Mouse (Mus musculus) kidney, postnatal 4 days (tissue): ENCODE results near the gene Taar8c.

Source experiments
- DNase-seq, 2 experiments: peaks; one replicate each; pipeline ENCODE4 v3.0.0; 2021; ENCODE audit warnings: mixed read lengths in 2 of 2

Taar8c gene

DNA sequence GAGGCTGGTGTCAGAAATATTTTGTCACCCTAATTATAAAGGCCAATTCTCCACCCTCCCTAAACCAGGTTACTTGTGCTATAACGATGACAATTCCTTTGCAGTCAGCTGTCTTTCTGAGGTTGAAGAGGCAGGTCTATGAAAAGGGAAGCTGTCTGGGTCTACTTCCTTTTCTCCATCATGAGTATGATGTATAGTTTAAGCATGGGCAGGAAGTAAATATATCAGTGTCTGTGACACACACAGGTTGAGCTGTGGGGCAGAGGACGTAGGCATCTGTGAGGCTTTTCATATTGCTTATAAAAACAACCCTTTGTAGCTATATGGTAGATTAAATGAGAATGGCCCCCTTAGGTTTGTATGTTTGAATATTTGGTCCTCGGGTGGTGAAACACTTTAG, 42.7 kb downstream of the Taar8c start:
- DNase-seq = no peak

DNA sequence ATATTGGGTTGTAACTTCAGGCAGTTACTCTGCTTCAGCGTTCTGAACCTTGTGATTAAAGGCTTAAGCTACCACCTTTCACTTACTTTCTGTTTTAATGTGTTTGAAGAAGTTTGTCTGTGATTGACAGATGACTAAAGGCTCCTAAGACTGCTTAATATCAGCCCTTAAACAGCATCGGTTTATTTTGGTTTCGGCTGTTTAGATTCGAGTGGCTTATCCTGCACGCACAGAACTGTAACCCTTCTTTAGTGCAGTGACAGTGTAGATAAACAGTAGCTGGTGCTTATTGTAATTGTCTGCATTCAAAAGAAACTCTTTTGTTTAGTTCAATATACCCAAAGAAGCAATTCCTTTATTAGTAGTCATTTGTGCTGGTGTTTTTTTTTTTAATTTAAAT, 49.7 kb downstream of the Taar8c start:
- DNase-seq = no peak
